Mouse (Mus musculus) liver, embryonic 13.5 days (tissue): Measurements from ENCODE around the gene Bcl2l12. TPM values are rescaled to one million over a fixed set of nuclear protein-coding genes. Genes with fewer than 3 reads are reported as not detected.
A peak's percentile ranks its signal among the peaks of the same experiment; 100 is the strongest.

ENCODE experiments used
- ATAC-seq: fragments of 200-750 bp; cut with Nextera tagmentation; 2 replicates; pipeline ENCODE4 v1.8.0; 2017; ENCODE audit warnings: low read depth, mild to moderate bottlenecking, moderate number of reproducible peaks, moderate library complexity
- DNase-seq: peaks from one replicate; pipeline ENCODE4 v3.0.0; 2022
- H3K27ac ChIP-seq: fragments of 300-500 bp; sonication (generic); 2 replicates; pipeline ENCODE4 v1.5.1; 2015; ENCODE audit warnings: moderate library complexity, mild to moderate bottlenecking, inconsistent platforms
- H3K27me3 ChIP-seq: fragments of 300-500 bp; sonication (generic); 2 replicates; pipeline ENCODE4 v1.6.1; 2015; ENCODE audit warnings: mild to moderate bottlenecking, inconsistent platforms
- H3K36me3 ChIP-seq: fragments of 300-500 bp; sonication (generic); 2 replicates; pipeline ENCODE4 v1.6.1; 2015; ENCODE audit warnings: mild to moderate bottlenecking, inconsistent platforms
- H3K4me1 ChIP-seq: fragments of 300-500 bp; sonication (generic); replicated peaks from 2 replicates; pipeline ENCODE4 v1.6.1; 2015; ENCODE audit warnings: inconsistent platforms
- H3K4me2 ChIP-seq: fragments of 300-500 bp; sonication (generic); 2 replicates; pipeline ENCODE4 v1.6.1; 2015; ENCODE audit warnings: inconsistent platforms, mild to moderate bottlenecking, moderate library complexity
- H3K4me3 ChIP-seq: fragments of 300-500 bp; sonication (generic); replicated peaks from 2 replicates; pipeline ENCODE4 v1.5.1; 2015; ENCODE audit warnings: mild to moderate bottlenecking, inconsistent platforms
- H3K9ac ChIP-seq: fragments of 300-500 bp; sonication (generic); 2 replicates; pipeline ENCODE4 v1.6.1; 2015; ENCODE audit warnings: mild to moderate bottlenecking, inconsistent platforms
- H3K9me3 ChIP-seq: fragments of 300-500 bp; sonication (generic); replicated peaks from 2 replicates; pipeline ENCODE4 v1.6.1; 2016; ENCODE audit warnings: inconsistent platforms
- WGBS: fragments of 180-500 bp; shearing (Covaris S2); methylation state at CpG from one replicate; pipeline ENCODE4 v1.1.7; 2015; ENCODE audit not compliant: insufficient replicate concordance; 5-methylcytosine and 5-hydroxymethylcytosine counted together
- polyA plus RNA-seq: library from polyadenylated mRNA; unstranded; fragments of >200 nt; fragmentation: Nextera tagmentation; extraction: Ambion mirVana; gene quantifications from 2 replicates; pipeline ENCODE4 v1.2.1, GENCODE M21; 2015

Bcl2l12 gene
- polyA plus RNA-seq, 1 experiment from 2014 or later = 18.2 TPM

DNA sequence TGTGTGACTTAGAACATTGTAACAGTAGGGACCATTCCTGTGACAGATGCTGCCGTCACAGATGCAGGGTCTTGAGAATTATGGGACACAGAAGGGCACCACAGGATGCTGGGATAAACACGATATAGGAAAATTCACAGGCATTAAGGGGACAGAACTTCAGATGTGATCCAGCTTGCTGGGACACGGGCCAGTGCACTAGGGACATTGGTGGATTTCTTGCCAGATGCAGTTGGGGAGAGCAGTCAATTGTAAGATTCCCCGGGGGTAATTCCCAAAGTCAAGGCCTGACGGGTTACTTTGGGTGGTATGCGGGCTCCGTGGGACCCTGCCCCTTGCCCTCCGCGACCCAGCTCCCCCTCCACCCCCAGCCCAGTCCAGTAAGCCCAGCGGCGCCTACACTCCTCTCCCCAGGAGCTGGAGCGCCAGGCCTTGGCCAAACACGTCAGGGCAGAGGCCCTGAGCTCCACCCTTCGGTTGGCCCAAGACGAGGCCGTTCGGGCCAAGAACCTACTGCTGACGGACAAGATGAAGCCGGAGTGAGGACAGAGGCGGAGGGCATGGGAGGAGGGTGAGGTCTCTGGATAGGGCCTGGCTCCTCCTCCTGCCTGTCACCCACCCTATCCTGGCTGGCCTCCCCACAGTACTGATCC, 41.2 kb downstream of the Bcl2l12 start:
- Histone ChIP-seq H3K4me3 (no peak overlapping the region), H3K27ac (no peak overlapping the region), H3K4me2 (no peak overlapping the region), H3K27me3 (no peaks in the 10 kb centered on the region), H3K9ac (no peak overlapping the region), H3K9me3 (no peaks in the 10 kb centered on the region), H3K4me1 (peaks cover 26% of the 10 kb centered on the region), H3K36me3 (no peaks in the 10 kb centered on the region)
- no peak for DNase-seq
- 71% methylated on average over 20 of the region's 20 CpGs for WGBS
- ATAC-seq = no peak

DNA sequence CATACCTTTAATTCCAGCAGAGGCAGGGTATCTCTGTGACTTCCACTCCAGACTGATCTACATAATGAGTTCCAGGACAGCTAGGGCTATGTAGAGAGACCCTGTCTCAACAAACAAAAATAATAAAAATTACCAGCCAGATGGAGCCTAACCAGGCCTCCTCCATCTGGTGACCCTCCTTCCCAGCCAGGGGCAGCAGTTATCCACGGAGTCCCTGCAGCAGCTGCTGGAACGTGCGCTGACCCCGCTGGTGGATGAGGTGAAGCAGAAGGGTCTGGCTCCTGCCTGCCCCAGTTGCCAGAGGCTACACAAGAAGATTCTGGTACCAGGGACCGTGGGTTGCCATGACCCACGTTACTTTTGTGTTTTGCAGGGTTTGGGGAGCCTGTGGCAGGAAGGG, 42.2 kb downstream of the Bcl2l12 start:
- no peak overlapping the region for H3K9ac ChIP-seq
- peaks cover 8% of the 10 kb centered on the region for H3K27me3 ChIP-seq
- ATAC-seq (no peak), DNase-seq (no peak)
- no peak overlapping the region for H3K27ac ChIP-seq
- H3K4me1 ChIP-seq = peaks cover 33% of the 10 kb centered on the region
- no peak overlapping the region for H3K4me2 ChIP-seq
- 72% methylated on average over 6 of the region's 6 CpGs for WGBS
- H3K36me3 ChIP-seq = no peaks in the 10 kb centered on the region
- H3K9me3 ChIP-seq = no peaks in the 10 kb centered on the region
- H3K4me3 ChIP-seq = no peak overlapping the region

DNA sequence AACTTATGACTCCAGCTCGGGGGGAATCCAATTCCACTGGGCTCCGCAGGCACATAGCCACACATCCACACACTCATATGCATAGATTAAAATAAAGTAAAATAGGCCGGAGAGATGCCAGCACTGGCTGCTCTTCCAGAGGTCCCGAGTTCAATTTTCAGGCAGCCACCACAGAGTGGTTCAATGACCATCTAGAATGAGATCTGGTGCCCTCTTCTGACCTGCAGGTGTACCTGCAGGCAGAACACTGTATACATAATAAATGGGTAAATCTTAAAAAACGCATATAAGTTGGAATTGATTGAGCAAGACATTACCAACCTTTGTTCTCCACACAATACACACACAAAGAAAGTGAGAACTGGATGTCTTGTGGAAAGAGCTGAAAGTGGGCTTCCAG, 42.9 kb downstream of the Bcl2l12 start:
- no peak overlapping the region for H3K9ac ChIP-seq
- no peaks in the 10 kb centered on the region for H3K36me3 ChIP-seq
- H3K9me3 ChIP-seq = no peaks in the 10 kb centered on the region
- no peak overlapping the region for H3K27ac ChIP-seq
- H3K4me2 ChIP-seq = no peak overlapping the region
- DNase-seq = no peak
- peaks cover 14% of the 10 kb centered on the region for H3K27me3 ChIP-seq
- no peak overlapping the region for H3K4me3 ChIP-seq
- no peak for ATAC-seq
- 40% methylated on average over 5 of the region's 5 CpGs for WGBS
- H3K4me1 ChIP-seq = peaks cover 35% of the 10 kb centered on the region

DNA sequence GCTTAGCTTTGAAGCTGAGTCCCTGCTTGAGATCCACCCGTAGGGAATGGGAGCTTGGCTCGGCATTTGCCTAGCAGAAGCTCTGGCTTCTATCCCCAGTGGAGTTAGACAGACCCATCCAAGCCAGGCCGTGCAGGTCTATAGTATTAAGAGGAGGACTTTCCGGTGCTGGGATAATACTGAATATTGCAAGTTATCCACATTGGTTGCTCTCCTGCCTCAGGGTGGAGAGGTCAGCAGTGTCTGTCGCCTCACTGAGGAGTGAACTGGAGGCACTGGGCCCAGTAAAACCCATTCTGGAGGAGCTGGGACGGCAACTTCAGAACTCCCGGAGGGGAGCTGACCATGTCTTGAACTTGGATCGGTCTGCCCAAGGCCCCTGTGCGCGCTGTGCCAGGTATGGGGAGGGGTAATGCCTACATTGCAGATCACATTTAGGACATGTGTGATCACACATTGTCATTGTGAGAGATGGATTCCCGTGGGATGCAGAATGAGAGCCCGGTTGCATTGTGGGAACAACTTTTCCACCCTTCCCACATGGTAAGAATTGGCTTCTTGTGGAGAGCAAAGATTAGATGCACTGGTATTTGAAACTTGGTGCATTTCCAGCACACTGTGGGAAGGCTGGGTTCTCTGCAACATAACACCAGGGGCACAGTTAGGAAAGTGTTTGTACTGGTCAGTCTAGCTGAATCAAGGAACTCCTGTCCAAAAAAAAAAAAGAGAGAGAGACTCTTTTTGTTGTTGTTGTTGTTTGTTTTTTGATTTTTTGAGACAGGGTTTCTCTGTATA, 44.2 kb downstream of the Bcl2l12 start:
- Histone ChIP-seq H3K4me1 (peaks cover 27% of the 10 kb centered on the region), H3K36me3 (no peaks in the 10 kb centered on the region), H3K4me2 (no peak overlapping the region), H3K27ac (no peak overlapping the region), H3K27me3 (peaks cover 28% of the 10 kb centered on the region), H3K4me3 (no peak overlapping the region), H3K9me3 (no peaks in the 10 kb centered on the region), H3K9ac (no peak overlapping the region)
- DNase-seq (no peak), ATAC-seq (no peak)
- 72% methylated on average over 12 of the region's 12 CpGs for WGBS

DNA sequence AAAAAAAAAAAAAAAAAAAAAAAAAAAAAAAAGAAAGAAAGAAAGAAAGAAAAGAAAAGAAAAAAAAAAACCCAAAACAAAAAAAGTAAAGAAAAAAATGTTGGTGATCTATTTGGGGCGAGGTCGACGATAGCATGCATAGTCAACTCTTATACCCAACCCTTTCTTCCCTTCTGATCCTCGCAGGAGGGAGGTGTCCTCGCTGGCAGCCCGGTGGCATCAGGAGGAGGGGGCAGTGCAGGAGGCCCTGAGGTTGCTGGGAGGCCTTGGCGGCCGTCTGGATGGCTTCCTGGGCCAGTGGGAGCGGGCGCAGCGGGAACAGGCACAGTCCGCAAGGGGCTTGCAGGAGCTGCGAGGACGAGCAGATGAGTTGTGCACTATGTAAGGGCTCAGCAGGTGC, 45.0 kb downstream of the Bcl2l12 start:
- H3K4me2 ChIP-seq = no peak overlapping the region
- no peak overlapping the region for H3K9ac ChIP-seq
- no peaks in the 10 kb centered on the region for H3K36me3 ChIP-seq
- peaks cover 26% of the 10 kb centered on the region for H3K4me1 ChIP-seq
- no peak overlapping the region for H3K27ac ChIP-seq
- H3K9me3 ChIP-seq = no peaks in the 10 kb centered on the region
- peaks cover 35% of the 10 kb centered on the region for H3K27me3 ChIP-seq
- ATAC-seq = no peak
- no peak for DNase-seq
- WGBS = 55% methylated on average over 14 of the region's 14 CpGs
- no peak overlapping the region for H3K4me3 ChIP-seq

DNA sequence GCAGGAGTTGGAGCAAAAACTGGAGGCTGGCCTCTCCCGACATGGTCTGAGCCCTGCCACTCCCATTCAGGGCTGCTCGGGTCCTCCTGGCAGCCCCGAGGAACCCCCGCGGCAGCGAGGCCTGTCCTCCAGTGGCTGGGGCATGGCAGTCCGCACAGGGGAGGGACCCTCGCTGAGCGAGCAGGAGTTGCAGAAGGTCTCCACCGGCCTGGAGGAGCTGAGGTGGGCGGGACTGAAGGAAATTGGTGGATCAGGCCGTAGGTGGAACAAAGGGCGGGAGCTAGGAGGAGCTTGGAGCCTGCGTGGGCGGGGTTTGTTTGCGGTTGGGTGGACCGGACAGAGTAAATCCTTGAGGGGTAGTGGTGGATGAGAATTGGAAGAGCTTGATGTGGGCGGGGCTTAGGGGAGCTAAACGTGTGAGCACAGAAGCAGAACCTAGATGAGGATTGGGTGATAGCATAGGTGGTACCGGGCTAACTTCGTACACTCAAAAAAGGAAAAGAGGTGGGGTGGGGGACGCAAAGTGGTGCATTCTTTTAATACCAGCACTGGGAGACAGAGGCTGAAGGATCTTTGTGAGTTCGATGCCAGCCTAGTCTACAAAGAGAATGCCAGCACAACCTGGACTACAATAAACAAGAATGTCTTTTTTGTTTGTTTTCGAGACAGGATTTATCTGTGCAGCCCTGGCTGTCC, 45.8 kb downstream of the Bcl2l12 start:
- Histone ChIP-seq H3K9me3 (no peaks in the 10 kb centered on the region), H3K27ac (peak overlapping the region; percentile 72), H3K4me2 (peak overlapping the region; percentile 98), H3K36me3 (no peaks in the 10 kb centered on the region), H3K9ac (peak overlapping the region; percentile 70), H3K4me1 (peaks cover 26% of the 10 kb centered on the region), H3K4me3 (peak overlapping the region; percentile 66), H3K27me3 (peaks cover 43% of the 10 kb centered on the region)
- ATAC-seq = peak; percentile 82
- WGBS = 6% methylated on average over 24 of the region's 24 CpGs
- peak; percentile 90 for DNase-seq

DNA sequence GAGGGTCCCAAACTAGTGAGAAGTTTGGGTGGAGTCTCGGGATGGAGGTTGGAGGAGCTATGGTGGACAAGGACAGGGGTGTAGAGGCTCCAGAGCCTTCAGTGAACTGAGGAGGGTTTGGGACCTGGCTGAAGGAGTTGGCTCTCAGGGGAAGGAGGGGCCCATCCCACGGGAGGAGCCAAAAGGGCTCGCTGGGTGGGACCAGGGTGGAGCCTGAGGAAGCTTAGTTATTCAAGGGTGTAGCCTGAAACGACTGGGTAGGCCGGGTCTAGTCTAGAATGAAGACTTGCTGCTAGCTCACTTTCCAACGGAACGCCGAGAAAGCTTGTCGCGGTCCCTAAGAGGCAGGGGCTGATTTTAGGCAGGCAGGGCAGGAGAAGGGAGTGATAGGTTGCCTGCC, 46.6 kb downstream of the Bcl2l12 start:
- DNase-seq (peak; percentile 75), ATAC-seq (peak; percentile 85)
- H3K4me1 ChIP-seq = peaks cover 26% of the 10 kb centered on the region
- H3K27me3 ChIP-seq = peaks cover 51% of the 10 kb centered on the region
- peak overlapping the region; percentile 98 for H3K4me2 ChIP-seq
- H3K4me3 ChIP-seq = peak overlapping the region; percentile 66
- no peaks in the 10 kb centered on the region for H3K36me3 ChIP-seq
- under 1% methylated on average over 10 of the region's 10 CpGs for WGBS
- H3K9me3 ChIP-seq = no peaks in the 10 kb centered on the region
- H3K9ac ChIP-seq = peak overlapping the region; percentile 70
- peak overlapping the region; percentile 72 for H3K27ac ChIP-seq

DNA sequence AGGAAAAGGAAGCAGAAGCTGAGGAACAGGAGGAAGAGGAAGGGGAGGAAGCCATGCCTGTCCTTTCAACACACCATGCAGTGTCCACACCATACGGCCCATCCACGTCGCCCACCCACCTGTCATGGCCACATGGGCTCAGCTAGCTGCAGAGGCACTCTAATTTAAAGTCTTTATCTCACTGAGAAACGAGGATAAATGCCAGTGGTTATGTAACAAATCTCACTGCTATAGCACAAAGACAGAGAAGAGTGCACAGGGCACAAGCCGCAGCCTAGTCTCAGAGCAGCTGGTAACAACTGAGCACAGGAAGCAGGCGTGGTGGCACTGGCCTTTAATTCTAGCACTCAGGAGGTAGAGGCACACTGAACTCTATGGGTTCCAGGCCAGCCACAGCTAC, 48.6 kb downstream of the Bcl2l12 start:
- no peak overlapping the region for H3K9ac ChIP-seq
- H3K36me3 ChIP-seq = no peaks in the 10 kb centered on the region
- no peak overlapping the region for H3K4me2 ChIP-seq
- H3K27me3 ChIP-seq = peaks cover 54% of the 10 kb centered on the region
- no peak for DNase-seq
- ATAC-seq = no peak
- no peak overlapping the region for H3K27ac ChIP-seq
- peaks cover 26% of the 10 kb centered on the region for H3K4me1 ChIP-seq
- WGBS = 46% methylated on average over 6 of the region's 6 CpGs
- H3K4me3 ChIP-seq = no peak overlapping the region
- no peaks in the 10 kb centered on the region for H3K9me3 ChIP-seq

DNA sequence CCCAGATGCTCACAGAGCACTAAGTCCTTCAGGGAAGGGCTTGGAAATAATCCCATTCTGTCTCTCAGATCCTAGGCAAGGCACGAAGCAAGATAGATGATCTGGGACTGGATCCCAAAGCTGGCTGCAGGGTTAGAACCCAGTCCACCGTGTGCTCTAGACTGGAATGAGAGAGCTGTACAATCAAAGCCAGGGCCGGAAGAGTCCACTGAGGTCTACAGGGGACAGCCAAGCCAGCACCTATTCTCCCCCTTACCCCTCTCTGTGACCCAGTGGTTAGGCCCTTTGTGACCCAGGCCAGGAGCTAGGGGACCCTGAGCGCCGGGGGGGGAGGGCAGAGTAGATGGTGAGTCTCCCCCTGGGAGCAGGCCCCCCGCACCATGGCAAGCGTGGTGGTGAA, 55.6 kb downstream of the Bcl2l12 start, which contains the start of gene Tsks:
Gene Tsks (plus strand): TSS at position 301 of the 400 bp plus-strand sequence.
- H3K36me3 ChIP-seq = no peaks in the 10 kb centered on the region
- 75% methylated on average over 7 of the region's 7 CpGs for WGBS
- no peak within 1 kb of the TSS for H3K4me2 ChIP-seq
- no peak within 1 kb of the TSS for H3K9ac ChIP-seq
- no peak for DNase-seq
- no peak for ATAC-seq
- H3K4me1 ChIP-seq = no peaks in the 10 kb centered on the region
- H3K27me3 ChIP-seq = peaks cover 12% of the 10 kb centered on the region; the same call in 1 of the 2 replicates
- no peaks in the 10 kb centered on the region for H3K9me3 ChIP-seq
- H3K4me3 ChIP-seq = no peak within 1 kb of the TSS
- no peak within 1 kb of the TSS for H3K27ac ChIP-seq
